Mouse (Mus musculus) CH12.LX (cell line): ENCODE measurements around the gene Fam71f1.

Experiments
- EP300 ChIP-seq: IDR thresholded peaks from 2 replicates; pipeline ENCODE4 v1.6.1; 2011; ENCODE audit warnings: low read length, improper control_type of control experiment
- ETS1 ChIP-seq: conservative IDR thresholded peaks from 2 replicates; pipeline ENCODE4 v1.6.1; 2012; ENCODE audit warnings: low read depth, mild to moderate bottlenecking, inconsistent platforms, low read length, improper control_type of control experiment, moderate library complexity
- MAX ChIP-seq: IDR thresholded peaks from 2 replicates; pipeline ENCODE4 v1.6.1; 2011; ENCODE audit warnings: low read length, improper control_type of control experiment
- NRF1 ChIP-seq: IDR thresholded peaks from 2 replicates; pipeline ENCODE4 v1.6.1; 2014; ENCODE audit warnings: low read depth, mild to moderate bottlenecking, inconsistent platforms, low read length, improper control_type of control experiment, moderate library complexity
- POLR2A ChIP-seq: IDR thresholded peaks from 2 replicates; pipeline ENCODE4 v1.6.1; 2011; ENCODE audit warnings: low read depth, mild to moderate bottlenecking, improper control_type of control experiment, low read length
- ZKSCAN1 ChIP-seq: IDR thresholded peaks from 2 replicates; pipeline ENCODE4 v1.6.1; 2012; ENCODE audit warnings: low read depth, inconsistent platforms, low read length, improper control_type of control experiment, borderline replicate concordance

GRCm38 (mm10) chr6:29347189-29347588 lies 28.2 kb downstream of the Fam71f1 start:
- TF ChIP-seq ZKSCAN1 (no peak), ETS1 (no peak), POLR2A (no peak), EP300 (no peak), MAX (no peak), NRF1 (no peak)
